Mouse (Mus musculus): ENCODE results near the gene Gpr107.

DNA sequence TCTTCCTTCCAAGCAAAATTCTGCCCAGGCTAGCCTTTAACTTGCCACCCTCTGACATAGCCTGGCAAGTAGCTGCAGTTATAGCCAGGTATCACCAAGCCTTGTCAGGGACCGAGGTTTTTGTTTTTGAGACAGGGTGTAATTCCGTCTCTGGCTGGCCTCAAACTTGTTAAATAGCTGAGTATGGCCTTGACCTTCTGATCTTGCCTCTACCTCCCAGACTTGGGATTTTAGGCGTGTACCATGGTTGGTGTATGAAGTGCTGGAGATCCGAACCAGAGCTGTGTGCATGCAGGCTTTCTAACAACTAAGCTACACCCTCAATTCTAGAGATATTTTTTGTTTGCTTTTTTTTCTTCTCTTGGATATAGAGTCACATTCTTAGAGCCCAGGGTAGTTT is 9.5 kb downstream of the Gpr107 start:
- TF ChIP-seq CTCF (IDR thresholded peaks at IDR 0.05; ENCODE audit: control insufficient read depth, insufficient read depth, low read length) (no peak), POLR2A (IDR thresholded peaks at IDR 0.05; ENCODE audit: borderline replicate concordance, control insufficient read depth, low read depth, low read length) (no peak)

All from bone marrow, adult 2 months (tissue).